ENCODE assay signal across 18 mouse cellular contexts in the genomic region with DNA sequence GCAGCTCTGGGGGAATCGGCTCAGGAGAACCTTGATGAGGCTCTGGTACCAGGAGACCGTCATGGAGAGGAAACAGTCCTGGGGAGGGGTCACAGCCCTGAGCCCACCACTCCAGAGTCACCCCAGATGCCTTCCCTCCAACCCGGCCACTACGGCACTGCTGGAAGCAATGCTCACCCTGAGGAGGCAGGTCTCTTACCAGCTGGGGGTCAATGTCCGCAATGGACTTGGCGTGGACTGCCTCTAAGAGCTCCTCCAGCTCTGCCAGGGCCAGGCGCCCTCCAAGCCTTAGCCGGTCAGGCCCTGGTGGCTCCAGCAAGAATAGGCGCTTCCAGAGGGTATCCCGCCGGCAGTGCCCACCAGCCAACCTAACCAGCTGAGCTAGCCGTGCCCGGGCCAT. TPM values are rescaled to one million over a fixed set of nuclear protein-coding genes. Genes with fewer than 3 reads are reported as not detected.
DNase-seq lines count a peak whose midpoint lies in the region; ATAC-seq and TF ChIP-seq lines count a peak whose summit lies in the region.
"Had no signal": no experiment of that assay in that cellular context is flagged by ENCODE, and none has a peak within 500 bp of the region (broad histone marks: within the 10 kb centered on the region; RNA-seq: fewer than 3 reads in every experiment).

No protein-coding gene starts in this region.

- no peak for ATAC-seq in intestine, postnatal 0 days
- ATAC-seq in intestine, embryonic 15.5 days: no peak
- no peak for ATAC-seq in liver, postnatal 0 days
- ATAC-seq: forebrain, embryonic 14.5 days had no signal

- TF ChIP-seq EP300 in liver, postnatal 0 days (IDR thresholded peaks at IDR 0.05; ENCODE audit: low read depth): no peak

- H3K9me3 ChIP-seq in intestine, postnatal 0 days (ENCODE audit: control insufficient read depth): no peaks in the 10 kb centered on the region
- no peaks in the 10 kb centered on the region for H3K9me3 ChIP-seq in intestine, embryonic 15.5 days
- H3K9me3 ChIP-seq in liver, postnatal 0 days (ENCODE audit: low read length): no peaks in the 10 kb centered on the region
- H3K9me3 ChIP-seq: forebrain, embryonic 10.5 days; heart, embryonic 13.5 days; hindbrain, embryonic 12.5 days had no signal

- H3K4me1 ChIP-seq in intestine, postnatal 0 days (replicated peaks; ENCODE audit: control insufficient read depth, insufficient read depth, low read length): no peaks in the 10 kb centered on the region
- H3K4me1 ChIP-seq in intestine, embryonic 15.5 days (replicated peaks): peaks cover 9% of the 10 kb centered on the region; the same call in 1 of the 2 replicates
- H3K4me1 ChIP-seq in liver, adult 2 months (ENCODE audit: control insufficient read depth, insufficient read depth, low read length): peaks cover 11% of the 10 kb centered on the region
- H3K4me1 ChIP-seq in liver, postnatal 0 days (ENCODE audit: insufficient read depth): peaks cover 7% of the 10 kb centered on the region

- no peak for TF ChIP-seq POLR2A in liver, adult 2 months (IDR thresholded peaks at IDR 0.05; ENCODE audit: extremely low read depth, insufficient read depth, low read length)

- no peak overlapping the region for H3K4me2 ChIP-seq in intestine, postnatal 0 days (replicated peaks; ENCODE audit: low read depth)
- no peak overlapping the region for H3K4me2 ChIP-seq in intestine, embryonic 15.5 days (replicated peaks)
- no peak overlapping the region for H3K4me2 ChIP-seq in liver, postnatal 0 days (ENCODE audit: low read depth, low read length)
- H3K4me2 ChIP-seq: heart, embryonic 13.5 days; hindbrain, embryonic 12.5 days had no signal

- DNase-seq in liver, adult 2 months (ENCODE audit: extremely low read depth, low read depth, low spot score): peak; percentile 73
- DNase-seq in liver, postnatal 0 days: no peak
- peak; percentile 51 for DNase-seq in kidney, postnatal 10 days
- no peak for DNase-seq in right cerebral cortex, postnatal 10 days (ENCODE audit: low spot score in 2 of 2)
- no peak for DNase-seq in cerebellum, adult 9-11 months
- DNase-seq: adrenal gland, postnatal 14 days; cerebellum, adult 11-12 months; cerebellum, postnatal 36 days; gastrocnemius, adult 2 months; gastrocnemius, postnatal 25 days; heart, postnatal 4 days had no signal

- H3K27ac ChIP-seq in intestine, postnatal 0 days (ENCODE audit: low read depth, low read length): peak overlapping the region; percentile 28; the same call in 1 of the 2 replicates
- no peak overlapping the region for H3K27ac ChIP-seq in intestine, embryonic 15.5 days
- no peak overlapping the region for H3K27ac ChIP-seq in liver, adult 2 months (replicated peaks; ENCODE audit: insufficient read depth, low read depth, low read length)
- H3K27ac ChIP-seq in liver, postnatal 0 days (ENCODE audit: low read depth): no peak overlapping the region
- H3K27ac ChIP-seq: forebrain, embryonic 10.5 days; gastrocnemius, adult 2 months; heart, embryonic 13.5 days; hindbrain, embryonic 12.5 days had no signal

- no peak for TF ChIP-seq CTCF in intestine, postnatal 0 days (IDR thresholded peaks at IDR 0.05; ENCODE audit: low read depth)
- TF ChIP-seq CTCF in liver, adult 2 months (IDR thresholded peaks at IDR 0.05; ENCODE audit: low read depth, low read length): no peak
- TF ChIP-seq CTCF in liver, postnatal 0 days (IDR thresholded peaks at IDR 0.05; ENCODE audit: low read depth): no peak

- peaks cover 67% of the 10 kb centered on the region for H3K36me3 ChIP-seq in intestine, postnatal 0 days (ENCODE audit: control insufficient read depth, insufficient read depth)
- H3K36me3 ChIP-seq in intestine, embryonic 15.5 days: peaks cover 23% of the 10 kb centered on the region
- no peaks in the 10 kb centered on the region; the same call in 1 of the 2 replicates for H3K36me3 ChIP-seq in liver, adult 2 months (ENCODE audit: control insufficient read depth, insufficient read depth, low read length)
- peaks cover 63% of the 10 kb centered on the region for H3K36me3 ChIP-seq in liver, postnatal 0 days (replicated peaks; ENCODE audit: insufficient read depth, low read length)

- H3K4me3 ChIP-seq in intestine, postnatal 0 days (ENCODE audit: low read depth, low read length): no peak overlapping the region
- H3K4me3 ChIP-seq in intestine, embryonic 15.5 days (replicated peaks): no peak overlapping the region
- no peak overlapping the region for H3K4me3 ChIP-seq in liver, adult 2 months (ENCODE audit: insufficient read depth, low read depth, low read length)
- H3K4me3 ChIP-seq in liver, postnatal 0 days (ENCODE audit: low read depth, low read length): no peak overlapping the region
- H3K4me3 ChIP-seq: erythroblast, embryonic 14.5 days; forebrain, embryonic 10.5 days; gastrocnemius, adult 2 months; heart, embryonic 13.5 days; hindbrain, embryonic 12.5 days had no signal

- no peaks in the 10 kb centered on the region for H3K79me2 ChIP-seq in liver, adult 2 months (ENCODE audit: control insufficient read depth, insufficient read depth, low read length)

- no peak overlapping the region for H3K9ac ChIP-seq in intestine, postnatal 0 days (ENCODE audit: low read depth, low read length)
- H3K9ac ChIP-seq in intestine, embryonic 15.5 days: no peak overlapping the region
- H3K9ac ChIP-seq in liver, adult 2 months (ENCODE audit: low read depth, low read length): no peak overlapping the region
- no peak overlapping the region for H3K9ac ChIP-seq in liver, postnatal 0 days (replicated peaks)
- H3K9ac ChIP-seq: heart, embryonic 13.5 days; hindbrain, embryonic 12.5 days had no signal

- no peaks in the 10 kb centered on the region for H3K27me3 ChIP-seq in intestine, postnatal 0 days (replicated peaks; ENCODE audit: control insufficient read depth, insufficient read depth, low read length)
- no peaks in the 10 kb centered on the region for H3K27me3 ChIP-seq in intestine, embryonic 15.5 days (replicated peaks)
- H3K27me3 ChIP-seq in liver, adult 2 months (ENCODE audit: control insufficient read depth, insufficient read depth, low read length): no peaks in the 10 kb centered on the region
- H3K27me3 ChIP-seq in liver, postnatal 0 days (ENCODE audit: insufficient read depth, low read length): no peaks in the 10 kb centered on the region
- H3K27me3 ChIP-seq: heart, embryonic 13.5 days; hindbrain, embryonic 12.5 days had no signal

- WGBS in intestine, postnatal 0 days: 90% methylated on average over 13 of the region's 13 CpGs
- 93% methylated on average over 13 of the region's 13 CpGs for WGBS in intestine, embryonic 15.5 days
- 69% methylated on average over 13 of the region's 13 CpGs for WGBS in liver, adult 2 months
- WGBS in liver, postnatal 0 days (ENCODE audit: insufficient replicate concordance): 89% methylated on average over 13 of the region's 13 CpGs

RNA-seq across cellular contexts. Expression of gene Szt2, which starts 44.4 kb away (rescaled TPM):
- 2.8 and 4.2 TPM in 2 replicates for polyA plus RNA-seq in intestine, postnatal 0 days (2015; fragmentation: Nextera tagmentation; extraction: Ambion mirVana)
- polyA plus RNA-seq in intestine, embryonic 15.5 days (2015; fragmentation: Nextera tagmentation; extraction: Ambion mirVana): 4.4 and 5.1 TPM in 2 replicates
- 3.0 and 5.2 TPM in 2 replicates for total RNA-seq in liver, adult 2 months (2014; rRNA removed)
- polyA plus RNA-seq in liver, adult 2 months (2012; rRNA removed): 8.8 and 11.9 TPM in 2 replicates
- 1.2 and 1.9 TPM in 2 replicates for polyA plus RNA-seq in liver, postnatal 0 days (2015; fragmentation: Nextera tagmentation; extraction: Ambion mirVana)

RNA-seq across cellular contexts. Expression of gene Med8, which starts 44.5 kb away (rescaled TPM):
- polyA plus RNA-seq in intestine, postnatal 0 days (2015; fragmentation: Nextera tagmentation; extraction: Ambion mirVana): 71.8 and 76.0 TPM in 2 replicates
- 102 and 103 TPM in 2 replicates for polyA plus RNA-seq in intestine, embryonic 15.5 days (2015; fragmentation: Nextera tagmentation; extraction: Ambion mirVana)
- 37.0 and 40.3 TPM in 2 replicates for total RNA-seq in liver, adult 2 months (2014; rRNA removed)
- 25.5 and 31.3 TPM in 2 replicates for polyA plus RNA-seq in liver, adult 2 months (2012; rRNA removed)
- 55.2 and 59.7 TPM in 2 replicates for polyA plus RNA-seq in liver, postnatal 0 days (2015; fragmentation: Nextera tagmentation; extraction: Ambion mirVana)

Comparison
In these comparisons a context has a peak if more than half of its experiments do, and no peak if none do; other contexts are left out.
1. DNase-seq: peak in liver, adult 2 months (single experiment) and kidney, postnatal 10 days (single experiment); none in liver, postnatal 0 days (single experiment), right cerebral cortex, postnatal 10 days (0 of 2) and cerebellum, adult 9-11 months (single experiment).